Mouse (Mus musculus) stomach, embryonic 16.5 days (tissue): Measurements from ENCODE around the gene Csf1. TPM values are rescaled to one million over a fixed set of nuclear protein-coding genes. Genes with fewer than 3 reads are reported as not detected.

Source experiments
- ATAC-seq: fragments of 200-750 bp; cut with Nextera tagmentation; 2 replicates; pipeline ENCODE4 v1.8.0; 2017; ENCODE audit warnings: moderate number of reproducible peaks, moderate TSS enrichment; ENCODE audit not compliant: insufficient read depth, low FRiP score
- H3K27ac ChIP-seq: fragments of 300-500 bp; sonication (generic); 2 replicates; pipeline ENCODE4 v1.5.1; 2014; ENCODE audit warnings: low read length
- H3K27me3 ChIP-seq: fragments of 300-500 bp; sonication (generic); 2 replicates; pipeline ENCODE4 v1.6.1; 2014; ENCODE audit warnings: low read length, control low read depth, mixed read lengths; ENCODE audit not compliant: control insufficient read depth, insufficient read depth
- H3K36me3 ChIP-seq: fragments of 300-500 bp; sonication (generic); 2 replicates; pipeline ENCODE4 v1.6.1; 2014; ENCODE audit warnings: low read length; ENCODE audit not compliant: control insufficient read depth, insufficient read depth
- H3K4me1 ChIP-seq: fragments of 300-500 bp; sonication (generic); 2 replicates; pipeline ENCODE4 v1.6.1; 2014; ENCODE audit warnings: low read length, control low read depth, mixed read lengths; ENCODE audit not compliant: control insufficient read depth, insufficient read depth
- H3K4me2 ChIP-seq: fragments of 300-500 bp; sonication (generic); 2 replicates; pipeline ENCODE4 v1.6.1; 2014; ENCODE audit warnings: low read depth, low read length, mixed read lengths
- H3K4me3 ChIP-seq: fragments of 300-500 bp; sonication (generic); replicated peaks from 2 replicates; pipeline ENCODE4 v1.5.1; 2014; ENCODE audit warnings: mild to moderate bottlenecking, low read length
- H3K9ac ChIP-seq: fragments of 300-500 bp; sonication (generic); 2 replicates; pipeline ENCODE4 v1.6.1; 2014; ENCODE audit warnings: low read length
- H3K9me3 ChIP-seq: fragments of 300-500 bp; sonication (generic); replicated peaks from 2 replicates; pipeline ENCODE4 v1.6.1; 2016; ENCODE audit warnings: low read length, control low read depth; ENCODE audit not compliant: control insufficient read depth
- WGBS: fragments of 180-500 bp; shearing (Covaris S2); extraction: QIAGEN DNeasy Blood & Tissue Kit; methylation state at CpG from one replicate; pipeline ENCODE4 v1.1.7; 2014; 5-methylcytosine and 5-hydroxymethylcytosine counted together
- polyA plus RNA-seq: library from polyadenylated mRNA; unstranded; fragments of >200 nt; fragmentation: Nextera tagmentation; extraction: Ambion mirVana; gene quantifications from 2 replicates; pipeline ENCODE4 v1.2.1, GENCODE M21; 2015

Csf1 gene
- polyA plus RNA-seq, 1 experiment from 2014 or later = 20.2 TPM

GRCm38 (mm10) chr3:107746026-107746425, 14.2 kb downstream of the Csf1 start:
- no peak overlapping the region for H3K4me3 ChIP-seq
- no peak overlapping the region for H3K9ac ChIP-seq
- ATAC-seq = no peak
- no peak overlapping the region for H3K27ac ChIP-seq
- no peaks in the 10 kb centered on the region for H3K36me3 ChIP-seq
- 78% methylated on average over 3 of the region's 3 CpGs for WGBS
- peaks cover 11% of the 10 kb centered on the region for H3K4me1 ChIP-seq
- H3K4me2 ChIP-seq = no peak overlapping the region
- no peaks in the 10 kb centered on the region for H3K27me3 ChIP-seq
- H3K9me3 ChIP-seq = no peaks in the 10 kb centered on the region

- no peak for ATAC-seq
- no peak overlapping the region for H3K9ac ChIP-seq
- no peaks in the 10 kb centered on the region for H3K9me3 ChIP-seq
- no peak overlapping the region for H3K27ac ChIP-seq
- H3K4me1 ChIP-seq = peaks cover 26% of the 10 kb centered on the region
- no peaks in the 10 kb centered on the region for H3K36me3 ChIP-seq
- no peak overlapping the region for H3K4me2 ChIP-seq
- WGBS = 89% methylated on average over 1 of the region's 1 CpGs
- no peaks in the 10 kb centered on the region for H3K27me3 ChIP-seq
- H3K4me3 ChIP-seq = no peak overlapping the region
Observed at GRCm38 (mm10) chr3:107743650-107744049, 16.6 kb downstream of the Csf1 start.

GRCm38 (mm10) chr3:107743107-107743506, 17.2 kb downstream of the Csf1 start:
- no peak overlapping the region for H3K4me2 ChIP-seq
- ATAC-seq = no peak
- no peaks in the 10 kb centered on the region for H3K27me3 ChIP-seq
- no peaks in the 10 kb centered on the region for H3K9me3 ChIP-seq
- H3K36me3 ChIP-seq = no peaks in the 10 kb centered on the region
- 36% methylated on average over 3 of the region's 3 CpGs for WGBS
- 0 out of 2 replicates have a peak overlapping the region, but pooled peaks have one; percentile 5 for H3K27ac ChIP-seq
- no peak overlapping the region for H3K4me3 ChIP-seq
- no peak overlapping the region for H3K9ac ChIP-seq
- H3K4me1 ChIP-seq = peaks cover 26% of the 10 kb centered on the region

DNA sequence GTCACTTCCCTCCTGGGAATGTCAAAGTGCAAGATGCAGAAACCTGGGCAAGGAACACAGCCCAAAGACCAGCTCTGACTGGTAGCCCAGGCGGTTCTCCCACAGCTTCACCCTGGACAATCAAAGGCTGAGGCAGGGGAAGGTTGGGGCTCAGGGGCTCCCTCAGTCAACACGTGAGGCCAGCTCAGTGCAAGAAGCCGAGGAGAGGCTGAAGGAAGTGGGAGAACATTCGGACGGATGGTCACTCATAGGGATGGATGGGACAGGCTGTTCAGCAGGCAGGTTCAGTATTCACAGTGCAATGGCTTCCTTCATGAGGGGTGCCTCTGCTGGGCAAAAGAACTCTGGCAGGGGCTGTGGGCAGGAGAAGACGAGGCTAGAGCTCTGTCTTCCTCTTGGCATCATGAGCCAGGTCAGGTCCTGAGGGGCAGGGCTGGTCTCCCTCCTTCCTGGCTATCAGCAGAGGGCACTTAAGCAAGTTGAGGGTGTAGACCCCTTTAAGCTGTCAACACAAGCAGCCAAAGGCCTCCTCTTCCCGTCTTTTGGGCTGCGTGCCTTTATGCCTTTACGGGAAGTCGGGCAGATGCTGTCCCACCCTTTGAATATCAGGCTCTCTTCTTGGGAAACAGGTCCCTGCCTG, 18.1 kb downstream of the Csf1 start:
- no peak for ATAC-seq
- Histone ChIP-seq H3K4me1 (peaks cover 26% of the 10 kb centered on the region), H3K27ac (peak overlapping the region; percentile 83), H3K27me3 (no peaks in the 10 kb centered on the region), H3K4me2 (no peak overlapping the region), H3K36me3 (no peaks in the 10 kb centered on the region), H3K9ac (0 out of 2 replicates have a peak overlapping the region, but pooled peaks have one; percentile 22), H3K9me3 (no peaks in the 10 kb centered on the region), H3K4me3 (no peak overlapping the region)
- WGBS = 83% methylated on average over 10 of the region's 10 CpGs

GRCm38 (mm10) chr3:107741387-107741786, 18.9 kb downstream of the Csf1 start:
- Histone ChIP-seq H3K27ac (peak overlapping the region; percentile 83), H3K9ac (peak overlapping the region; percentile 22; the same call in 1 of the 2 replicates), H3K27me3 (no peaks in the 10 kb centered on the region), H3K4me3 (no peak overlapping the region), H3K4me2 (no peak overlapping the region), H3K4me1 (peaks cover 26% of the 10 kb centered on the region), H3K36me3 (no peaks in the 10 kb centered on the region), H3K9me3 (no peaks in the 10 kb centered on the region)
- no peak for ATAC-seq

DNA sequence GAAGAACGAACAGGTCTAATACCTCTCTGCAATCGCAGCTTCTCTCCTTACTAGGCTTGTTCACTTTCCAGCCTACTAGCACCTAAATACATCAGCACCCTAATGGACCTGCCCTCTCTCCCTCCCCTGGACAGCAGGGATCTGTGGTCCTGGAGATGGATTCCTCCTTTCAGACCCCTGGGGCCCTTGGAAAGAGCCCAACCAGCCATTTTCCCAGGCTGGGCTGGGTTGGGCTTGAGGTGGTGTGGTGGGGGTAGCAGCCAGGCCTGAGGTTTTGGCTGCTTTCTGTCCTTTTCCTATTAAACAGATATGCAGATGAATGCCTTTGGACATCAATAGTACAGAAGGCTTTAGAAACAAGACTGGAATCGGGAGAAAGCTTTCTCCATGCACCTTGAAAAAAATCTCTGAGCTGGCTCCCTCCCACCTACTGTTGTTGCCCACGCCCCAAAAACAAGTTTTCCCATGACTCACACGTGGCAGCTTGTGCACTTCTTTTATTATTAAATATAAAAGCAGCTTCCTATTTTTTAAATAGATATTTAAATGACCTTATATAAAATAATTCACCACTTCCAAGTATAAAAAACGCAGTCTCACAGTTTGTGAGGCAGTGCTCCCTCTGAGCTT, 19.6 kb downstream of the Csf1 start:
- Histone ChIP-seq H3K36me3 (no peaks in the 10 kb centered on the region), H3K27ac (peak overlapping the region; percentile 83), H3K4me1 (peaks cover 26% of the 10 kb centered on the region), H3K27me3 (no peaks in the 10 kb centered on the region), H3K4me2 (no peak overlapping the region), H3K4me3 (no peak overlapping the region), H3K9me3 (no peaks in the 10 kb centered on the region), H3K9ac (peak overlapping the region; percentile 8; the same call in 1 of the 2 replicates)
- ATAC-seq = peak; percentile 87
- 13% methylated on average over 6 of the region's 6 CpGs for WGBS

GRCm38 (mm10) chr3:107739966-107740365, 20.3 kb downstream of the Csf1 start:
- 68% methylated on average over 2 of the region's 2 CpGs for WGBS
- Histone ChIP-seq H3K4me2 (no peak overlapping the region), H3K27me3 (no peaks in the 10 kb centered on the region), H3K9ac (no peak overlapping the region), H3K9me3 (no peaks in the 10 kb centered on the region), H3K4me1 (peaks cover 26% of the 10 kb centered on the region), H3K27ac (peak overlapping the region; percentile 83), H3K36me3 (no peaks in the 10 kb centered on the region), H3K4me3 (no peak overlapping the region)
- no peak for ATAC-seq

DNA sequence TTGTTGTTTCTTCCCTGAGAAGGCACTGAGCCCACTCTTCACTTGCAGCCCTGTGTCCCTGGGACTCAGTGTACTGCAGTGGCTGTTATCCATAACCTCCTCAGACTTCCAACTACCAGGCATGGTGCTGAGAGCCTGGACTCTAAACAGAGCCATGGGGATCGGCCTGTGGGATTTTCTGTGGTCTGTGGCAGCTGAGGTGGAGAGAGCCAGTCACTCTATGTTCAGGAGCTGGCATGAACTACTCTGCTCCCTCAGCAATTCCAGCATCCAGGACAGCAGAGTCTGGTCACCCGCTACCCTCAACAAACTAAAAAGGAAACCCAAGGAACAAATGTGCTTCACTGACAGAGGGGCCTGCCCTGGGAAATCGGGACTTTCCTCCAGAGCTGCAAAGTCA, 20.8 kb downstream of the Csf1 start:
- Histone ChIP-seq H3K4me3 (no peak overlapping the region), H3K27me3 (no peaks in the 10 kb centered on the region), H3K27ac (peak overlapping the region; percentile 83), H3K36me3 (no peaks in the 10 kb centered on the region), H3K9ac (no peak overlapping the region), H3K9me3 (no peaks in the 10 kb centered on the region), H3K4me1 (peaks cover 26% of the 10 kb centered on the region), H3K4me2 (no peak overlapping the region)
- WGBS = 63% methylated on average over 3 of the region's 3 CpGs
- no peak for ATAC-seq

DNA sequence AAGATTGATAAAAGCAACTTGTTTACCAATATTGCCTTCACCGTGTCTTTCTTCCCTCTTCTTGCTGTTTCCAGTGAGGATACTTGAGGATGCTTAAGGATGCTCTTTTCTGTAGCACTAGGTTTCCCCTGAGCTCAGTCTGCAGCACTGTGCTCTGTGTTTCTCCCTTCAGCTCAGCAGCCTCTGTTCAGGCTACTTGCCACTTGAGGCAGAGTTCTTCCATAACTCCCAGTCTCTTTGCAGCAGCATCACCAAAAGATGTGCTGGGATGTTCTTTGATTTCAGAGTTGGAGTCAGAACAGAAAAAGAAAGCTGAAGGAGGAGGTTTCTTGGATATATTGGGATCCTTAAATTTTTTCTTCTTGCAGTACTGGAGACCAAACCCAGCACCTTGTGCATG, 21.6 kb downstream of the Csf1 start:
- no peaks in the 10 kb centered on the region for H3K36me3 ChIP-seq
- no peaks in the 10 kb centered on the region for H3K9me3 ChIP-seq
- no peak overlapping the region for H3K27ac ChIP-seq
- no peak for ATAC-seq
- no peaks in the 10 kb centered on the region for H3K27me3 ChIP-seq
- 83% methylated on average over 1 of the region's 1 CpGs for WGBS
- no peak overlapping the region for H3K4me3 ChIP-seq
- H3K9ac ChIP-seq = no peak overlapping the region
- H3K4me2 ChIP-seq = no peak overlapping the region
- peaks cover 26% of the 10 kb centered on the region for H3K4me1 ChIP-seq
